Comparison of ENCODE assay signal across 29 mouse cellular contexts in genomic region chr3:139169740-139170139, GRCm38 (mm10). TPM values are rescaled to one million over a fixed set of nuclear protein-coding genes. Genes with fewer than 3 reads are reported as not detected.
DNase-seq lines count a peak whose midpoint lies in the region; ATAC-seq and TF ChIP-seq lines count a peak whose summit lies in the region.
"Had no signal": no experiment of that assay in that cellular context is flagged by ENCODE, and none has a peak within 500 bp of the region (broad histone marks: within the 10 kb centered on the region; RNA-seq: fewer than 3 reads in every experiment).

No protein-coding gene starts in this region.

- DNase-seq in forebrain, embryonic 11.5 days (ENCODE audit: low spot score) = no peak
- no peak for DNase-seq in layer of hippocampus, adult 2 months (ENCODE audit: low spot score in 2 of 2)
- no peak for DNase-seq in layer of hippocampus, postnatal 14 days (ENCODE audit: low spot score in 2 of 2)
- DNase-seq in neural tube, embryonic 10.5 days (ENCODE audit: extremely low spot score, low spot score) = no peak
- no peak for DNase-seq in right cerebral cortex, postnatal 14 days
- DNase-seq: adrenal gland, postnatal 25 days; cerebellum, adult 11 months; cerebellum, adult 8-10 months; cerebellum, postnatal 14 days; embryo, embryonic 11 days; gastrocnemius, postnatal 10 days; heart, adult 18-20 months; heart, postnatal 10 days; heart, postnatal 4 days had no signal

- H3K4me1 ChIP-seq in forebrain, embryonic 16.5 days (replicated peaks; ENCODE audit: control insufficient read depth, insufficient read depth, low read length) = peaks cover 2% of the 10 kb centered on the region
- H3K4me1 ChIP-seq in forebrain, embryonic 11.5 days (replicated peaks; ENCODE audit: control insufficient read depth, insufficient read depth, low read length) = no peaks in the 10 kb centered on the region
- peaks cover 11% of the 10 kb centered on the region for H3K4me1 ChIP-seq in neural tube, embryonic 13.5 days (replicated peaks)
- H3K4me1 ChIP-seq: embryonic facial prominence, embryonic 15.5 days; heart, embryonic 10.5 days; intestine, embryonic 15.5 days had no signal

- H3K36me3 ChIP-seq in forebrain, embryonic 16.5 days (ENCODE audit: control insufficient read depth, insufficient read depth) = no peaks in the 10 kb centered on the region
- H3K36me3 ChIP-seq in forebrain, embryonic 11.5 days (ENCODE audit: control insufficient read depth, insufficient read depth, low read length) = no peaks in the 10 kb centered on the region
- H3K36me3 ChIP-seq in neural tube, embryonic 13.5 days = no peaks in the 10 kb centered on the region
- H3K36me3 ChIP-seq: embryonic facial prominence, embryonic 15.5 days; heart, embryonic 10.5 days; intestine, embryonic 15.5 days had no signal

- TF ChIP-seq CTCF in layer of hippocampus, adult 2 months (conservative IDR thresholded peaks at IDR 0.05) = no peak

- no peak overlapping the region for H3K4me2 ChIP-seq in forebrain, embryonic 16.5 days (ENCODE audit: low read length)
- no peak overlapping the region for H3K4me2 ChIP-seq in forebrain, embryonic 11.5 days (ENCODE audit: low read depth, low read length, severe bottlenecking)
- H3K4me2 ChIP-seq in neural tube, embryonic 13.5 days = no peak overlapping the region
- H3K4me2 ChIP-seq: embryonic facial prominence, embryonic 15.5 days; hindbrain, embryonic 14.5 days; intestine, embryonic 15.5 days had no signal

- 0 out of 2 replicates have a peak overlapping the region, but pooled peaks have one; percentile 1 for H3K27ac ChIP-seq in forebrain, embryonic 16.5 days (ENCODE audit: low read length)
- H3K27ac ChIP-seq in forebrain, embryonic 11.5 days (ENCODE audit: low read depth, low read length) = no peak overlapping the region
- H3K27ac ChIP-seq in layer of hippocampus, adult 2 months = peak overlapping the region; percentile 53
- peak overlapping the region; percentile 24; the same call in 1 of the 2 replicates for H3K27ac ChIP-seq in neural tube, embryonic 13.5 days (replicated peaks)
- H3K27ac ChIP-seq: embryonic facial prominence, embryonic 15.5 days; heart, embryonic 10.5 days; hindbrain, embryonic 14.5 days; intestine, embryonic 15.5 days had no signal

- no peaks in the 10 kb centered on the region for H3K27me3 ChIP-seq in forebrain, embryonic 16.5 days (replicated peaks; ENCODE audit: control insufficient read depth, insufficient read depth, low read length)
- H3K27me3 ChIP-seq in forebrain, embryonic 11.5 days (ENCODE audit: control insufficient read depth, insufficient read depth, low read length) = no peaks in the 10 kb centered on the region
- H3K27me3 ChIP-seq in neural tube, embryonic 13.5 days = no peaks in the 10 kb centered on the region
- H3K27me3 ChIP-seq: CH12.LX; embryonic facial prominence, embryonic 15.5 days; intestine, embryonic 15.5 days; Patski had no signal

- no peak overlapping the region for H3K9ac ChIP-seq in forebrain, embryonic 16.5 days (replicated peaks; ENCODE audit: low read depth, low read length)
- no peak overlapping the region for H3K9ac ChIP-seq in forebrain, embryonic 11.5 days (ENCODE audit: low read length)
- no peak overlapping the region for H3K9ac ChIP-seq in neural tube, embryonic 13.5 days
- H3K9ac ChIP-seq: embryonic facial prominence, embryonic 15.5 days; hindbrain, embryonic 14.5 days; intestine, embryonic 15.5 days had no signal

- H3K9me3 ChIP-seq in forebrain, embryonic 16.5 days (ENCODE audit: control insufficient read depth, low read length) = no peaks in the 10 kb centered on the region
- H3K9me3 ChIP-seq in forebrain, embryonic 11.5 days (ENCODE audit: control insufficient read depth, low read length) = no peaks in the 10 kb centered on the region
- no peaks in the 10 kb centered on the region for H3K9me3 ChIP-seq in neural tube, embryonic 13.5 days
- H3K9me3 ChIP-seq: embryonic facial prominence, embryonic 15.5 days; heart, embryonic 10.5 days; intestine, embryonic 15.5 days had no signal

- 15% methylated on average over 1 of the region's 1 CpGs for WGBS in forebrain, embryonic 16.5 days
- 53% methylated on average over 1 of the region's 1 CpGs for whole genome bisulfite sequencing in forebrain, embryonic 11.5 days
- WGBS in neural tube, embryonic 13.5 days = 29% methylated on average over 1 of the region's 1 CpGs

- ATAC-seq in forebrain, embryonic 16.5 days = peak; percentile 58; the same call in 1 of the 2 replicates
- ATAC-seq in forebrain, embryonic 11.5 days (replicated peaks; ENCODE audit: low FRiP score) = no peak
- ATAC-seq in neural tube, embryonic 13.5 days (ENCODE audit: low read depth) = no peak
- ATAC-seq: activated CD4-positive, CD25-positive, alpha-beta regulatory T cell, adult 4 months; intestine, embryonic 15.5 days; Patski had no signal

- no peak overlapping the region for H3K4me3 ChIP-seq in forebrain, embryonic 16.5 days (replicated peaks; ENCODE audit: low read length)
- H3K4me3 ChIP-seq in forebrain, embryonic 11.5 days (ENCODE audit: low read depth, low read length) = no peak overlapping the region
- H3K4me3 ChIP-seq in layer of hippocampus, adult 2 months = no peak overlapping the region
- H3K4me3 ChIP-seq in neural tube, embryonic 13.5 days = no peak overlapping the region
- H3K4me3 ChIP-seq: embryonic facial prominence, embryonic 15.5 days; erythroblast, embryonic 14.5 days; heart, embryonic 10.5 days; intestine, embryonic 15.5 days had no signal

RNA-seq across cellular contexts. Expression of gene Stpg2, which starts 35.8 kb away (rescaled TPM):
- polyA plus RNA-seq in forebrain, embryonic 16.5 days (2015; fragmentation: Nextera tagmentation; extraction: Ambion mirVana) = not detected in 2 replicates
- 0.15 TPM in 1 of 2 replicates, not detected in the other for polyA plus RNA-seq in forebrain, embryonic 11.5 days (2014; fragmentation: Nextera tagmentation; extraction: Ambion mirVana)
- not detected for total RNA-seq in layer of hippocampus, adult 2 months (2021)
- total RNA-seq in layer of hippocampus, postnatal 14 days (2021) = under 1 TPM; 0.16 to 0.36 TPM
- polyA plus RNA-seq in neural tube, embryonic 13.5 days (2015; fragmentation: Nextera tagmentation; extraction: Ambion mirVana) = not detected in 2 replicates
- total RNA-seq: adrenal gland, adult 18-20 months; CH12.LX; common myeloid progenitor, adult 5-6 weeks; gastrocnemius, postnatal 10 days; gastrocnemius, postnatal 4 days; heart, adult 18-20 months; heart, postnatal 10 days; heart, postnatal 4 days had no signal
- polyA plus RNA-seq: embryonic facial prominence, embryonic 11.5 days; erythroblast, embryonic 14.5 days; heart, embryonic 14.5 days; hindbrain, embryonic 14.5 days; intestine, embryonic 15.5 days had no signal
